Mouse (Mus musculus) frontal cortex, postnatal 14 days (tissue): ENCODE results near the gene Hdac4.

Experiments
- DNase-seq, 2 experiments: peaks; one replicate each; pipeline ENCODE4 v3.0.0; 2022; ENCODE audit warnings: low spot score in 2 of 2

Gene Hdac4

DNA sequence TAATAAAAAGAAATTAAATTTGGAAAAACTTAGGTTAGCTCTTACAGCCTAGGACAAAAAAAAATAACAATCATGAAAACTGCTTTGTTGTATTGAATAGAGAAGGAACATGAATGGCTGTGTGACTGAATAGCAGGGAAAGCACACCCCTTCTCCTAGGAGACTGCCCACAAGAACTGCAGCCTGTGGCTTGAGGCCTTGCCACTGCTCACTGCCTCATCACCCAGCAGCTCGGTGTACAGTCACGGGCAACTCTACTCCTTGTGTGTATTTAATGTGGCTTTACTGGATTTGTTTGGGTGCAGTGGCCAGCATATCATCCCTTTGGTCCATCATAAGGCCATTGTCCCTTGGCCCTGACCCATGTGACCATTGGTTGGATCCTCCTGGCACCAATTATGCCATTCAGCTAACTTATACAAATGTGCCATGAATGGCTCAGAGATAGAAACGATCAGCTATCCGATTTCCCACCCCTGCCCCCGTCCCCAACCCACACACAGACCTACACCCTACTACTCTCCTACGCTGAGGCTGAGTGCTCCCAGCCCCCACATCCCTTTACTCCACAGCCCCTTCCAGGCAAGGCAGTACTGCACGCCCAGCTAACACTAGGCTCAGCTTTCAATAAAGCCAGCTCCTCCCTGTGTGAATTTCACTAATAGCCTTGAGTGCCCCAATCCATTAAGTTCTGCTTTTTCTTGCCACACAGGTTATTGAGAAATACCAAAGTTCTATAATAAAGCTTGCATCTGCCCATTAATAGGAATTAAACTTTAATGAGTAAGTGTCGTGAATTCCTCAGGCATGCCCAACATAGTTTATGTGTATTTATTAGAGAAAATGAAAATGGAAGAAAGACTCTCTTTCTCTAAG, 134.1 kb downstream of the Hdac4 start:
- DNase-seq: no peak

DNA sequence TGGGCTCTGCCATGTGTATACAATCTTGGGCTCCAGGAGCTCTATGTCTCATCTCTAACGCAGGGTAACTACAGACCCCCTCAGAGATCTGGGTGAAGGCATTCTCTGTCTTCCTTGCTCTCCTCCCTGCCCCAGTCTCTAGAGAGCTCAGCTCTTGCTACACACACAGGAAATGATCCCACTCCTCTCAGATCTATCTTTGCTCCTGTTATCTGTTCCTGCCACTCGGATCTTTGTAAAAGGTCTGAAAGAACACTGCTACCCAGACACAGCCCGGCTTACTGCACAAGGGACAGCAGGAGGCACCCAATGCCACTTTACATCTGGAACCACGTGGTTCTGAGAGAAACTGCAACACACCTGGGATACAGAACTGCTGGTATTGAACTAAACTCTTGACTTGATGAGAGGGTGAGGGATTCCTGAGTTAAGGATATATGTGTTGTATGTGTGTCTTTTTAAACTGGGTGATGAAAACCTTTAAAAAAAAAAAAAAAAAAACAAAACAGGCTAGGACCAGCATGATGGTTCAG, 134.9 kb downstream of the Hdac4 start:
- no peak for DNase-seq

DNA sequence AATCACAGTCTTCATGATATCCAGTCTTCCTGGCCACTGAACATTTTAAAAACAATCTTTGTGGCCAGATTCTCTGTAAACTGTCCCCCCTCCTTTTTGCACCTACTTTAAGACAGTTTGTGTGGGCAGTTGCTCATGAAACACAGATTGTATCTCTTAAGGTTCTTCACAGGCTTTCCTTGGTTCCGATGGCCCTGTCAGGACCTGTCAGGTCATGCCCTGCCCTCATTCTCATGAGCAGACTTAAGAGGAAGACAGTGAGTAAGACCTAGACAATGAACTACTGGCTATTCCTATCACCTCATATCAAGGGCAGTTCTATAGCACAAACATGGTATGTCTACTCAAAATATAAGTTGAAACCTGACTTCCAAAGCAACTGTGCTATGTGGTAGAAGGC, 135.9 kb downstream of the Hdac4 start:
- no peak for DNase-seq

GRCm38 (mm10) chr1:92058731-92059425, 136.6 kb downstream of the Hdac4 start:
- DNase-seq: no peak

- no peak for DNase-seq
Observed at GRCm38 (mm10) chr1:92057068-92057467, 138.4 kb downstream of the Hdac4 start.

DNA sequence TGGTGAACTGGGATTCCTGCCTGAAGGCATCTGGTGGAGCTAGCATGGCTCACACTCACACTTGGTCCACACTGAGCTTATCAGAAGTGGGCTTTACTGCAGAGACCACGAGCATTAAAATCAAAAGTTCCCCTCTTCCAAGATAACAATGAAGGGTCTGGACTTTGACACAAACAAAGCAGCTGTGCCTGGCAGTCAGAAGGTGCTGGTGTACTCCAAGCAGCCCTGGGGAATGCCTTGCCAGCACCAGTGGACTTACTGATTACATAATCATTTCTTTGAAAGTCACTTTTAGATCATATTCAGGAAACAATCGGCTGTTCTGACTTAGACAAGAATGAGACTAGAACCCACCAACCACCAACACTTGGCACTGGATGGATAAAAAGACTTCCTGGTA, 140.3 kb downstream of the Hdac4 start:
- no peak for DNase-seq

- DNase-seq: no peak
Observed at GRCm38 (mm10) chr1:92052190-92052589, 143.3 kb downstream of the Hdac4 start.

- no peak for DNase-seq
Observed at GRCm38 (mm10) chr1:92051489-92052062, 143.9 kb downstream of the Hdac4 start.

- no peak for DNase-seq
Observed at GRCm38 (mm10) chr1:92050992-92051391, 144.5 kb downstream of the Hdac4 start.

DNA sequence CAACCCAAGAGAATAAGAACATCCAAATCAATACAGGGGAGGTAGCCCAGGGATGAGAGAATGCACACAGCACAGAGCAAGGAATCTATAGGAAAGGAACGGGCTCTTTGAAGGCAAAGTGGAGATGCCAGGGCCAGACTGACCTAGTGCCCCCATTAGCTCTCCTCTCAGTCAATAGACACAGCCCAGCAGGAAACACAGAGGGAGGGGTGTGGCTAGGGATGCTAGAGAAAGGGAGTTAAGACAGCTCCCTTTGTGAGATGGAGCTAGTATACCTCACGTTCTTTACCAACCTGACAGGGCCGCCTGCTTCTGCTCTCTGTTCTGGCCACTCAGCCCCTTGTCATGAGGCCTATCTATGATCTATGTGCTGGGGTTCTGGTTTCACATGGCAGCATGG, 144.9 kb downstream of the Hdac4 start:
- DNase-seq: no peak

DNA sequence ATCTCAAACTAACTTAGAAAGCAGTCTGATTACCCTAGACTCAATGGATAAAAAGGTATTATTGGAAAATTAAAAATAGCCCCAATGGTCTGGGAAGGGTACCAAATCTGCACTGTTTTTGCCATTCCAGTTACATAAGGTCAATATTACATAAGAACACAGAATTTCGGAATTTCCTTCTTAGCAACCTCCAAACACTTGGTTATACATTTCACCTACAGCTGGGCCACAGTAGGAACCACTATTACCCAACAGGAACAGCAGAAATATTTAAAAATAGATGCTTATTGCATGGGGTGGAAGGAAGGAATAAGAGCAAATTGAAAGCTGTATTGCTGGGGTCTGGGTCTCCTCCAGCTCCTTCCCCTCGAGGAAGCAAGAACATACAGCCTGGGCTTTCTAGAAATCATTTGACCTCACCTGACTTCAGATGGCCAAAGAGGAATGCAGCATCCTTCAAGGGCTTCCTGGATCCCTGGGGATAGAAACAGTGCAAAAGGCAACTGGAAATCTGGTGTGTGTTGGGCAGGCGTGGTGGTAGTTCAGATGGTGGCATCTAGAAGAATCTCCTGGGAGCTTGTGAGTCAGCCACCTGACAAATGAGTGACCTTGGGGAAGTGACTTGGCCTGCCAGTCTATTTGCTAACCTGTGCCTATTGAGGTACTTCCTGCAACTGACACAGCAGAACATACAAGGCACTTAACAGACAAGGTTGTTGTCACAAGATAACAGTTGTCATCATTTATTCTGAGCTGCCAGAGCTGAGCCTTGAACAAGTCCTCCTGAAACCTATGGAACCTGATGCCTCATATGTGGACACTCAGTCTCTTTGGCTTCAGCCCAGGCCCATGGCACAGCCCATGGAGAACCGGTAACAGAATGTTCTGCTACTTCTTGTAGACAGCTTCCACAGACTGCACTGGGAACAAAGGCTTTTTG, 146.8 kb downstream of the Hdac4 start:
- no peak for DNase-seq

- DNase-seq: no peak
Observed at GRCm38 (mm10) chr1:92045671-92046070, 149.8 kb downstream of the Hdac4 start.

GRCm38 (mm10) chr1:92044868-92045267, 150.6 kb downstream of the Hdac4 start:
- no peak for DNase-seq

- no peak for DNase-seq
Observed at GRCm38 (mm10) chr1:92043989-92044388, 151.5 kb downstream of the Hdac4 start.

GRCm38 (mm10) chr1:92042126-92042525, 153.4 kb downstream of the Hdac4 start:
- DNase-seq: no peak

- no peak for DNase-seq
Observed at GRCm38 (mm10) chr1:92041290-92041689, 154.2 kb downstream of the Hdac4 start.

DNA sequence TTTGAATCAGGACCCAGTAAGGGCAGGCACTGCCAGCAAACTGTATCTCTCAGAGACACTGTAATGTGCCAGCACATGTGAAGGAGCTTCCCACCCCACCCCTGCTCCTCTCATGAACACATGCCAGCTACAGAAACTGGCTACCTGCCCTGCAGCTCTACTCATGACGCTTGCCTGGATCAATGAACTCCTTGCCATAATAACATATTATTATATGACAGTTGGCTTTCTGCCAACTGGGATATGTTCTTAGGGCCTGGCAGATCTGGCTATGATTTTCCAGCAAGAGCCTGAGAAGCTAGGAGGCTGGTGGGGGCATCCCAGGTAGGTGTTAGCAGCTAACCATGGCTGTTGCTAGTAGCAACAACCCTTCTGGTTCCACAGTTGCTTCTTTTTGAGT, 156.8 kb downstream of the Hdac4 start:
- no peak for DNase-seq

DNA sequence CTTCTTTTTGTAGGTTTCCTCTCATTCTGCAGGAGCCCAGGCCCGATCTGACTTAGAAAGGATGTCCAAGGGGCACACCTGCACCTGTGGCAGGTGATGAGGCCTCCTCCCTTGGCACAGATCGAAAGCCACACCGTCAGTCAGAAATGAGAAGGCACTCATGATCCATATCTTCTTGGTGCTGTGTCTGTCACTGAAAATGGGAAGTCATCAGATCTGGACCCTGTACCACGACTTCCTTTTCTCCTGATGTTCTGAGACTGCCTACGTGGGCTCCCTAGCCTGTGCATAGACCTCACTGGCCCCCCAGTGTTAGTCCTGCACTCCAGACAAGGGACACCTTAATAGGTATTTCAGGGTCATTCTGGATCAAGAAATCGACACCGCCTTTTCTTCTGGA, 158.5 kb downstream of the Hdac4 start:
- DNase-seq: no peak

DNA sequence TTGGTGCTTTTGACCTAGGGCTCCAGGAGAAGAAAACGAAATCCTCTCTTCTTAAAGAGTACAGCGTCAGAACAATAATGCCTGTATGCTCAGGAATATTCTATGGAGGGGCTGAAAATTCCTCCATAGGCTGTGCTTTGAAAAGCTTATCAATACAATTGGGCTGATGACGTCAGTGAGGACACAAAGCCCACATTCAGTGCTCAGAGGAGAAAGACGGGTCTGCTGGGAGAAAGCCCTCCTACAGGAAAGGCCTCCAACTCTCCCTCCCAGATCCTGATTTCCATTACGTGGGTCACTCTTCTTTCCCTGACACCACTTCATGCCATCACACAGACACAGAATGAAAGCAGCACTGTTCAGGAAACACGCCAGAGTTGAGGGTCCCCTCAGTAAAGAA, 159.7 kb downstream of the Hdac4 start:
- DNase-seq: no peak

DNA sequence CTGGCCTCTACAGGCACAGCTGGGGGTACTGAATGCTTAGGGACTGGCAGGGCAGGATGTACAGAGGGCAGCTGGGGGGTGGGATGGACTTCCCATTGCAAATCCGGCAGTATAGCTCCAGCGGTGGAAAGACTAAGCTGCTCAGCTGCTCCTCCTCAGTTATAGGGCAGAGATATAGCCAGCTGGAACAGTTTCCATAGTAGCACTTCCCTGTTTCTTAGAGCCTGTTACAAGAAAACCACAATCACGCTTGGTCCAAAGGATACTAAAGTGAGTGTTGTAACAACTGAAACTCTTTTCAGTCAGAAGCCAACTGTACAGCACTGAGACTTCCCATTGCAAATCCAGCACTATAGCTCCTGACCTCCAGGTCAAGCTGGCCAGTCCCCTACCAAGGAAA, 161.3 kb downstream of the Hdac4 start:
- DNase-seq: no peak

GRCm38 (mm10) chr1:92033463-92033862, 162.0 kb downstream of the Hdac4 start:
- no peak for DNase-seq
